Mouse (Mus musculus) B cell, adult 62 days (primary cell): ENCODE data around the gene Esp18. TPM values are rescaled to one million over a fixed set of nuclear protein-coding genes. Genes with fewer than 3 reads are reported as not detected.

ENCODE experiments used
- total RNA-seq: library from RNA; stranded (reverse); gene quantifications from 4 replicates; pipeline ENCODE4 v1.2.4, GENCODE M21; 2023

Gene Esp18
- total RNA-seq, result not detected in 4 replicates

DNA sequence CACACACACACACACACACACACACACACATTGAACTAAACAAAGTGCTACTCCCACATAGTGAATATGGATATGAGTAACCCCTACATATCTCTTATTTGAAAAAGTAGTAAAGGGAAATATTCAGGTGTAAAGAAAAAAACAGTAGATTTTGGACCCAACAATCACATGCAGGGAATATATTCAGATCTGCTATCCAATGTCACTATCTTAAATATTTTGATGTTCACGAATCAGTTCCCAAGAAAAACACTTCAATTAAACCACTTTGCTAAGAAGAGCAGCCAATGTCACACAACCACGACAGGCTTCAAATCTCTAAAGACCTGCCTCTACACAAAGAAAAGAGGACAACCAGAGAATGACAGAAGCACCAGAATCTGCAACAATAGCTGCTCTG is at the start of gene Esp18:
Gene Esp18 (plus strand): TSS at position 301 of the 400 bp plus-strand sequence.

Other genes with a start within 250 kb of the Esp18 start
- not detected in 4 replicates for gene Esp16, start 129.8 kb downstream of the Esp18 start, total RNA-seq
- gene Esp15, start 234.6 kb downstream of the Esp18 start, total RNA-seq, result not detected in 4 replicates